Mouse (Mus musculus): ENCODE data around the gene Ablim1.

DNA sequence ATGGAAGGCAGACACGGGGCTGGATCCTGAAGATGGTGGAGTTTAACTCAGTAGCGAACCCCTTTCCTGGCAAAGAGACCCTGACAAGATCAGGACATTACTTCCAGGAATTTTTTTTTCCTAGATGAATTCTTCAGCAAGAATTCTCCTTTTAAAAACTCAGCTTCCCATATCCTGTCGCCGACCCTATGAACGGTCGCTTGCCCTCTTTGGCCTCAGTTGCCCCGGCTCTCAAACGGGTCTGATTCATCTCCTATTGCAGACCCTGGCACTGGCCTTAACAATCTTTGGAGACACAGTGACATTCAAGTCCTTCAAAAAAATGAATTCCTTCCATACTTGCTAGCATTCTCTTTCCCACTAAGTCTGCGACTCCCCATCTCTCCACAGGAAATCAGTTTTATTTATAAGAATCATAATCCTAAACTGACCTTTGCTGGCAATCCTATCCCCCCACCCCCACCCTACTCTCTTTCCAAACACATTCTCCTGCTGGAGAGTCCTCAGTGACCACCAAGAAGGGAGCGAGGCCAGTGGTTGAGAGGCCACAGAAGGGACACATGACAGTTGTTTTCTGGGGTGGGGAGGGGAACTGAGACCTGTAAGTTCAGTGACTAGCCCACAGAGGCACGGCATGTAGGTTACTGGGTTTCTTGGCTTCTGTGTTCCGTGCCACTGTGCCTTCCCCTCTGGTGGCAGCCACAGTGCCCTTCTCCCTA lies 311.8 kb downstream of the Ablim1 start:
- no peak for TF ChIP-seq CTCF (IDR thresholded peaks at IDR 0.05; ENCODE audit: low read depth)
- no peak for TF ChIP-seq EP300 (optimal IDR thresholded peaks at IDR 0.05)

All from stomach, postnatal 0 days (tissue).